Mouse (Mus musculus) neural tube, embryonic 15.5 days (tissue): ENCODE data around the gene Ctnnd2. TPM values are rescaled to one million over a fixed set of nuclear protein-coding genes. Genes with fewer than 3 reads are reported as not detected.

ENCODE experiments used
- ATAC-seq: fragments of 200-750 bp; cut with Nextera tagmentation; 2 replicates; pipeline ENCODE4 v1.8.0; 2017; ENCODE audit warnings: mild to moderate bottlenecking, moderate TSS enrichment, moderate library complexity; ENCODE audit not compliant: low FRiP score
- H3K27ac ChIP-seq: fragments of 300-500 bp; sonication (generic); replicated peaks from 2 replicates; pipeline ENCODE4 v1.5.1; 2015; ENCODE audit warnings: mild to moderate bottlenecking, inconsistent platforms
- H3K27me3 ChIP-seq: fragments of 300-500 bp; sonication (generic); replicated peaks from 2 replicates; pipeline ENCODE4 v1.6.1; 2015; ENCODE audit warnings: inconsistent platforms
- H3K36me3 ChIP-seq: fragments of 300-500 bp; sonication (generic); 2 replicates; pipeline ENCODE4 v1.6.1; 2015; ENCODE audit warnings: inconsistent platforms
- H3K4me1 ChIP-seq: fragments of 300-500 bp; sonication (generic); 2 replicates; pipeline ENCODE4 v1.6.1; 2015; ENCODE audit warnings: inconsistent platforms
- H3K4me2 ChIP-seq: fragments of 300-500 bp; sonication (generic); 2 replicates; pipeline ENCODE4 v1.6.1; 2015; ENCODE audit warnings: inconsistent platforms, mild to moderate bottlenecking, moderate library complexity
- H3K4me3 ChIP-seq: fragments of 300-500 bp; sonication (generic); replicated peaks from 2 replicates; pipeline ENCODE4 v1.5.1; 2015; ENCODE audit warnings: mild to moderate bottlenecking, inconsistent platforms
- H3K9ac ChIP-seq: fragments of 300-500 bp; sonication (generic); replicated peaks from 2 replicates; pipeline ENCODE4 v1.6.1; 2015; ENCODE audit warnings: mild to moderate bottlenecking, inconsistent platforms
- H3K9me3 ChIP-seq: fragments of 300-500 bp; sonication (generic); replicated peaks from 2 replicates; pipeline ENCODE4 v1.6.1; 2016; ENCODE audit warnings: inconsistent platforms
- WGBS: fragments of 180-500 bp; shearing (Covaris S2); methylation state at CpG from one replicate; pipeline ENCODE4 v1.1.7; 2015; ENCODE audit warnings: mixed read lengths; 5-methylcytosine and 5-hydroxymethylcytosine counted together
- polyA plus RNA-seq: library from polyadenylated mRNA; unstranded; fragments of >200 nt; fragmentation: Nextera tagmentation; extraction: Ambion mirVana; gene quantifications from 2 replicates; pipeline ENCODE4 v1.2.1, GENCODE M21; 2015

Ctnnd2 gene
- polyA plus RNA-seq, 1 experiment from 2014 or later, result 67.4 TPM

DNA sequence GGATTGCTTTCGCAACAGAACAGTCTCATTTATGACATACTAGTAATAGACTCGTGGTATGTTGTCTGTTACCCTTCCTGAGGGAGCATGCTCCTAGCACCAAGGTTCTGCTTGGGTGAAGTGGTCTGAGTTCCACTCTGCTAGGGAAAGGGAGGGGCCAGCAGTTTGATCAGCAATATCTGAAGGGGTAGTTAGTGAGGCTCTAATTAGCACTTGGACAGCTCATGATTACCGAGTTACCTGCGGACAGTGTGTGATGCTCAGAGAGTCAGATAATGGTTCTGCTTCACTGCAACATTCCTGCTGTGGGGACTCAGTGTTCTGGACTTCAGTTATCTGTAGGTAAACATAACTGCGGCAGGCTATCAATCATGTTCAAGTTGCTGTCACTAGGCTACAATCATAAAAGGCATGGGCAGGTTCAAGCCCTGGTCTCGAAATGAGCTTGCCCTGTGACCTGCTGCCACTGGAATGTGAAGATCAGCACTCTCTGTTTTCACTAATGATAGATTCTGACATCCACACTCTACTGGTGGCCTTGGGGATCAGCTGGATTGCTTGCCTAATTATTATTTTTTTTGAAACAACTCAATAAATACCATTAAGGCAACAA, 166.3 kb downstream of the Ctnnd2 start:
- no peak overlapping the region for H3K9ac ChIP-seq
- H3K36me3 ChIP-seq, result no peaks in the 10 kb centered on the region
- no peak overlapping the region for H3K4me2 ChIP-seq
- H3K9me3 ChIP-seq, result no peaks in the 10 kb centered on the region
- H3K4me1 ChIP-seq, result peaks cover 10% of the 10 kb centered on the region
- H3K27me3 ChIP-seq, result no peaks in the 10 kb centered on the region
- no peak overlapping the region for H3K27ac ChIP-seq
- H3K4me3 ChIP-seq, result no peak overlapping the region
- ATAC-seq, result no peak
- WGBS, result 76% methylated on average over 6 of the region's 6 CpGs

DNA sequence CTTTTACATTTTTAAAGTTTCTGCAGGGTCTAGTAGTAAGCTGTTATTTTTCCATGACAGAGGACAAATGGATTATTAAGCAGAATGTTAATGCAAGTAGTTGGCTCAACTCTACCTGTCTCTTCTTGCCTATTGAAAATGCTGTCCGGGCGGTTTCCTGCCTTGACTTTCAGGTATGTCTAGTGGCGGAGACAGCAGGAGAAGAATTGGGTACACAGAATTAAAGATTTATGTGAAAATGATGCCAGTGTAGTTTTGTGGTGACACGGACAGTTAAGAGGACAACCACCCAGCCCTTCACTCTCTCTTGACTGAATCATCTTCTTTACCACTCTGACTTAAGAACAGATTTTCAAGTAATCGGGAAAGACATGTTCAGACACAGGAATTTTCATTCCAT, 173.4 kb downstream of the Ctnnd2 start:
- 95% methylated on average over 5 of the region's 5 CpGs for WGBS
- H3K9ac ChIP-seq, result no peak overlapping the region
- no peak for ATAC-seq
- H3K4me2 ChIP-seq, result no peak overlapping the region
- H3K4me3 ChIP-seq, result no peak overlapping the region
- no peaks in the 10 kb centered on the region for H3K9me3 ChIP-seq
- H3K36me3 ChIP-seq, result no peaks in the 10 kb centered on the region
- no peaks in the 10 kb centered on the region for H3K27me3 ChIP-seq
- 0 out of 2 replicates have a peak, but pooled peaks cover 2% of the 10 kb centered on the region for H3K4me1 ChIP-seq
- H3K27ac ChIP-seq, result no peak overlapping the region

DNA sequence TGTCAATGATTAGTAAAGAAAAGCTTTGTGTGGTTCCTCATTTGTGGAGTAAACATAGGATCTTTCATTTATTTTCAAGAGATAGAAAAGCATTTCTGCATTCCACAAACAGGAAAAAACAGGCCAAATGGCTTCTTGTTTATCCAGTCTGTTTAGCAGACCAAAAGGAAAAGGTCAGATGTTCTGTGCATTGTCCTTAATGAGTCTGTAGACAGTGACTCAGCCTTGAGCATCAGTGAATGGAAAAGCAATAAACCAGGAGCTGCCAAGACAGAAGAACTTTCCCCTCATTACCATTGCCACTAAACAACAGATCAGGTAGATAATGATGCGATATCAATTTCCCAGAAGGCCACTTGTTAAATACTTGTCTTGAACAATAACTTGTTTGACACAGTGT, 192.1 kb downstream of the Ctnnd2 start:
- Histone ChIP-seq H3K27me3 (no peaks in the 10 kb centered on the region), H3K9me3 (no peaks in the 10 kb centered on the region), H3K4me1 (0 out of 2 replicates have a peak, but pooled peaks cover 4% of the 10 kb centered on the region), H3K4me3 (no peak overlapping the region), H3K36me3 (no peaks in the 10 kb centered on the region), H3K9ac (no peak overlapping the region), H3K4me2 (no peak overlapping the region), H3K27ac (no peak overlapping the region)
- no peak for ATAC-seq
- 76% methylated on average over 1 of the region's 1 CpGs for WGBS

DNA sequence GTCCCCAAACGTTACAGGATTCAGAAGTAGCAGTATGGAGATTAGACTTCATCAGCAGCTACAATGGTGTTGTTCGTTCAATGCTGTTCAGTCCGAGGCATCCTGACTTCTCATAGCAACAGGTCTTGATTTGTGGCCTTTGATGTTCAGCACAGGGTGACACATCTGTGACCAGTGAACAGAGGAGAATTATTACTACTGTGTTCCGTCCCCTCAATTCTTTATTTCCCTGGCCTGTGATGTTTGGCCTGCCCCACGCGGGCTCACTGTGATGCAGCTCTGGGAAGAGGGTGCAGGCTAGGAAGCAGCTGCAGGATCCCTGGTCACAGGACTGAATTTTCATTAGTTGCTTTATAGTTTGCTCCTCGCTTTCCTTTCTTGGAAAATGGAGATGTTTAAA, 197.6 kb downstream of the Ctnnd2 start:
- Histone ChIP-seq H3K4me1 (0 out of 2 replicates have a peak, but pooled peaks cover 5% of the 10 kb centered on the region), H3K4me2 (no peak overlapping the region), H3K9ac (no peak overlapping the region), H3K27me3 (no peaks in the 10 kb centered on the region), H3K9me3 (no peaks in the 10 kb centered on the region), H3K4me3 (no peak overlapping the region), H3K27ac (0 out of 2 replicates have a peak overlapping the region, but pooled peaks have one; percentile 25), H3K36me3 (no peaks in the 10 kb centered on the region)
- ATAC-seq, result no peak
- WGBS, result 35% methylated on average over 7 of the region's 7 CpGs

DNA sequence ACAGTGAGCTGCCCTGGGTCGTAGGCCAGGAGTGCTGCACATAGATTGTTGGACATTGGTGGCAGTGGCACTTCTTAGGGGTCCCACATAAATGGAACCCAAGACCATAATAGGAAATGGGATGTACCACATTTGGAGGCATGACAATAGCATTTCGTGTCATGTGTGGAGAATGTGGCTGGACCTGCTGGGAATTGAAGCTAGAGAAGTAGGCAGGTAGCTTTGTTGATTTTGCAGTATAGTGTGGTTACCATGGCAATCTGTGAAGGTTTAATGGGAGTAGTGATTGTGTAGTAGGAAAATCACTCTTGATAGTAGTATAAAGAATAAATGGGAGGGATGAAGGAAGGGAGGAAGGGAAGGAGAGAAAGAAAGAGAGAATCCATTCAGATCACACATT, 198.8 kb downstream of the Ctnnd2 start:
- Histone ChIP-seq H3K4me2 (no peak overlapping the region), H3K4me3 (no peak overlapping the region), H3K9ac (no peak overlapping the region), H3K27me3 (no peaks in the 10 kb centered on the region), H3K4me1 (0 out of 2 replicates have a peak, but pooled peaks cover 5% of the 10 kb centered on the region), H3K9me3 (no peaks in the 10 kb centered on the region), H3K27ac (no peak overlapping the region; the same call in 1 of the 2 replicates), H3K36me3 (no peaks in the 10 kb centered on the region)
- WGBS, result 65% methylated on average over 2 of the region's 2 CpGs
- ATAC-seq, result no peak

DNA sequence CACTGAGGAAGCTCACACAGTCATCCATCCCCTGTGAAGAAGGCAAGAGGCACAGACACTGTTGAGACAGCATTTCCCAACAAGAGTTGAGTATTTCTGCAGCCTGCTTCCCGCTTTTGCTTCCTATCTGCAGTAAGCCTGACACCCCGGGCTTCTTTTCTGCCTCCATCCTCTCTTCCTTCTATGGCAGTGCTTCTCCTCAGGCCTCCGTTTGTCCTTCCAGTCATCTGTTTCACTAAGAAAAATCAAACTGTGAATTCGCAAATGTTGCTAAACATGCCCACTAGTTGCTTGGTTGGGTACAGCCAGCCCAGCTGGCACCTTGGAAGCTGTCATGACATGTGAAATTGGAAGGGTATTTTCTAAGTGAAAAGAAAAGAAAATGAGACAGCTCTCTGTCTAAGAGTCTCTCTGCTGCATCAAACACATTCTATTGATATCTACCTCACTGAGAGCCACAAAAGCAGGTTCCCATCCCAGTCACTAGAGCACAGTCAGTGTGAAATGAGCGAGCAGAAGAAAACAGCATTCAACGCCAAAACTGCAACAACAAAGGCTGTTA, 201.3 kb downstream of the Ctnnd2 start:
- Histone ChIP-seq H3K4me2 (no peak overlapping the region), H3K4me3 (no peak overlapping the region), H3K4me1 (0 out of 2 replicates have a peak, but pooled peaks cover 5% of the 10 kb centered on the region), H3K9me3 (no peaks in the 10 kb centered on the region), H3K27me3 (no peaks in the 10 kb centered on the region), H3K36me3 (no peaks in the 10 kb centered on the region), H3K27ac (no peak overlapping the region), H3K9ac (no peak overlapping the region)
- WGBS, result 68% methylated on average over 6 of the region's 6 CpGs
- ATAC-seq, result no peak

DNA sequence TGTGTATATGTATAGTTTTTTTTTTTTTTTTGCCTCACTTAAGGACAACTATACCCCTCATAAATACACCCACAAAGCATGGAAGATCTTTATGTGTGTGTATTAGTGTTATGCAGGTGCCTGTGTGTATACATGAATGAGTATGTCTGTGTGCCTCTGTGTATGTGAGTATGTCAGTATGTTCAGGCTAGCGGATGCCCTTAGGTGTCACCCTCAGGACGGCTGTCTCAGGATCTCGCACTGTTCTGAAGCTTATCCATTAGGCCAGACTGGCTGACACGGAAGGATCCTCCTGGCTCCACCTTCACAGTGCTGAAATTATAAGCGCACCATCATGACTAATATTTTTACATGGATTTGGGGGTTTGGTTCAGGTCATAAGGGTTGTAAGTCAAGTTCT, 202.5 kb downstream of the Ctnnd2 start:
- no peaks in the 10 kb centered on the region for H3K36me3 ChIP-seq
- H3K9me3 ChIP-seq, result no peaks in the 10 kb centered on the region
- H3K4me3 ChIP-seq, result no peak overlapping the region
- ATAC-seq, result no peak
- H3K9ac ChIP-seq, result no peak overlapping the region
- H3K27me3 ChIP-seq, result no peaks in the 10 kb centered on the region
- 0 out of 2 replicates have a peak, but pooled peaks cover 5% of the 10 kb centered on the region for H3K4me1 ChIP-seq
- 86% methylated on average over 5 of the region's 5 CpGs for WGBS
- H3K4me2 ChIP-seq, result no peak overlapping the region
- no peak overlapping the region for H3K27ac ChIP-seq

DNA sequence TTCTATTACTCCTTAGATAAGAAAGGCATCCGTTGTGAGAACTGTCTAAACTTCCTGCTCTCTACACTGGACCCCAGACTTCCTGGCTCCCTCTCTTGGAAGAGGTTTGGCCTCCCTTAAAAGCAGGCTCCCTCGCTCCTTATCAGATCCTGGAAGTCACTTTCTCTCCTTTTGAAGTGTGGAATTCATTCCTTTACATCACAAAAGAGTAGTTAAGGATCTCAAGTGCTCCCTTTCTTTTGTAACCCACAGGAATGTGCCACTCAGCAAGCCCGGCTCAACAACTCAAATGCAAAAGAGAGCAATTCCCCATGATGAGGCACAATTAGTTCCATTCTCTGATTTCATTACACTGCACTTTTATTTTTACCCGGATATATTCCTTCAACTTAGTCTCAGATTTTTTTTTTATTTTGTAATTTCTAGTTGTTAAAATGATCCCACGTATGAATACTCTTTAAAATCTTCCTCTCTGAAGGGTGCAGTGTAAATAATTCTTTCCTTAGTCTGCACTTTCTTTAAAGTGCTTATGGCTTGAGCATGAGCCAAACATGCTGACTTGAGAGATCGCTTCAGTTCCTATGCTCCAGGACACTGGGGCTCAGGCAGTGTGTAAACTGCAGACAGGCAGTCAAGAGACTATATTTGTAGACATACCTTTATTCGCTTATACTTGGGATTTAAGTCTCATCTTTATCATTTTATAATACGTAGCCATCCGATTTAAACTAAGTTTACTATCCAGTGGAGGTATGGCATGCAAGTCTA, 210.9 kb downstream of the Ctnnd2 start:
- ATAC-seq, result peak; percentile 35; the same call in 1 of the 2 replicates
- H3K4me1 ChIP-seq, result peaks cover 12% of the 10 kb centered on the region
- H3K4me2 ChIP-seq, result peak overlapping the region; percentile 13; the same call in 1 of the 2 replicates
- 20% methylated on average over 9 of the region's 9 CpGs for WGBS
- H3K9me3 ChIP-seq, result no peaks in the 10 kb centered on the region
- no peak overlapping the region for H3K4me3 ChIP-seq
- no peaks in the 10 kb centered on the region for H3K27me3 ChIP-seq
- no peaks in the 10 kb centered on the region for H3K36me3 ChIP-seq
- no peak overlapping the region for H3K9ac ChIP-seq
- 0 out of 2 replicates have a peak overlapping the region, but pooled peaks have one; percentile 13 for H3K27ac ChIP-seq

DNA sequence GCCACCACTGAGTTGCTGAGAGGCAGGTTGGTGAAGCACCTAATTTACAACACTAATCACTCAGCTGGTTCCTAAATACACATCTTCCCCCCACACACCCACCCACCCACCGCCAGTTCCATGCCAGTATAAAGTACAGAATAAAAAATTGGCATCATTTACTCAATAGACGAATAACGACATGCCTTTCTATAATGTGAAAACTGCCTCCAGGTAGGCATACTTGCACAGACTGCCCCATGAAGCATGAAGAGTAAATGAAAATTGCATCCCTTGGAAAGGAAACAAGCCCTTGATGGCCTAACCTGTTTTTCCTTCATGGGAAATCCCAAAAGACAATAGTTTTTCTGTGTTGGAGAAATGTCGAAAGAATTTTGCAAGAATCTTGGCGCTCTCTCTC, 212.0 kb downstream of the Ctnnd2 start:
- H3K9ac ChIP-seq, result no peak overlapping the region
- no peak overlapping the region for H3K27ac ChIP-seq
- no peaks in the 10 kb centered on the region for H3K27me3 ChIP-seq
- no peaks in the 10 kb centered on the region for H3K9me3 ChIP-seq
- no peak overlapping the region for H3K4me2 ChIP-seq
- H3K36me3 ChIP-seq, result no peaks in the 10 kb centered on the region
- no peak for ATAC-seq
- no peak overlapping the region for H3K4me3 ChIP-seq
- H3K4me1 ChIP-seq, result peaks cover 12% of the 10 kb centered on the region
- 63% methylated on average over 5 of the region's 5 CpGs for WGBS

DNA sequence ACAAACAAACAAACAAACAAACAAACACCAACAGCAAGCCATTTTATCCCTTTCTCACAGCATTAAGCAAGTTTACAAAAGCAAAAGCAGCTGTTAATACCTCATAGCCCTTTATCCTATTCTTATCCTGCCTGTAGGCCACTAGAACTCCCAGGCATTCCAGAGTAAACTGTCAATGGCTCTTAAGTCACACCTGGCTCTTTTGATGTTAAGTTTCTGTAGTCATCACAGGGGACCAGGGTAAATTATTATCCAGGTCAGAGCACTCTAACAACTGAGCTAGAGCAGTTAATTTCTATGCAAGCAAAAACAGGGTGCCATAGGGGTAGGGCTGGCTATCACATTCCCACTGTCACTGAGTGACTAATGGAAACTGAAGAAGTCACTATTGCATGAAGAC, 214.1 kb downstream of the Ctnnd2 start:
- Histone ChIP-seq H3K27me3 (no peaks in the 10 kb centered on the region), H3K27ac (no peak overlapping the region), H3K4me3 (no peak overlapping the region), H3K36me3 (no peaks in the 10 kb centered on the region), H3K9me3 (no peaks in the 10 kb centered on the region), H3K4me2 (no peak overlapping the region), H3K9ac (no peak overlapping the region), H3K4me1 (peaks cover 12% of the 10 kb centered on the region)
- no peak for ATAC-seq

DNA sequence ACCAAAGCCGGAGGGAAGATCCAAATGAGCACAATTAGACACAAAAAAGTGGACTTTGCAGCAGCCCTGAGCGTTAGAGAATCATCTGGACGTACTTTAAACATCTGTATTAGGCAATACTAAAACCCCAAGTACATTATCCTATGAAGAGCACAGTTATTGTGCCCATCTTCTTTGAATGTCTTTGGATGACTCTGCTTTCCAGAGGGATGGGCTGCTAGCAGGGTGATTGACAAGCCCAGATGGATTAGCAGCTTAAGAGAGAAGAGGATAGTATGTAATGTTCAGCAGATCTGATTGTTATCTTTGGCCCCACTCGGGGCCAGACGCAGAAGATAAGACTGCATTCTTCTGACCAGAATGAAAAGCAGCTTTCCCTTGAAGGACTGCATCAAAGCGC, 214.9 kb downstream of the Ctnnd2 start:
- no peak for ATAC-seq
- H3K9me3 ChIP-seq, result no peaks in the 10 kb centered on the region
- no peak overlapping the region for H3K27ac ChIP-seq
- H3K36me3 ChIP-seq, result no peaks in the 10 kb centered on the region
- H3K4me2 ChIP-seq, result no peak overlapping the region
- no peak overlapping the region for H3K9ac ChIP-seq
- 67% methylated on average over 6 of the region's 6 CpGs for WGBS
- H3K27me3 ChIP-seq, result no peaks in the 10 kb centered on the region
- peaks cover 12% of the 10 kb centered on the region for H3K4me1 ChIP-seq
- no peak overlapping the region for H3K4me3 ChIP-seq

DNA sequence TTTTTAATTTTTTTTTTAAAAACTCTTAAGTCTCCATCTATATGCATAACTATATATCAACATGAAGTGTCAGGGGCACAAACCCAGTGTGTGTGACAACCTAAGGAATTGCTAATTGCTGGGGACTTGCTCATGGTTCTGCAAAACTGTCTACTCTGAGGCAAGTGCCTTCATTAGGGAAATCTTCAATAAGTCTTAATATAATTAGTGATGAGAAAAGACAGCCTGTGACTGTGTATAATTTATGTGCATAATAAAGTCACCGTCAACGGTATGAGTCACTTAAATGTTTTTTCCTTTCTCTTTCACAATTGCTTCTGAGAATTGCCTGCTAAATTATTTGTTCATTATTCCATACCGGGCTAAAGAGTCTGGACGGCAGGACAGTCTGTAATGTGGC, 228.7 kb downstream of the Ctnnd2 start:
- H3K4me3 ChIP-seq, result no peak overlapping the region
- H3K27me3 ChIP-seq, result no peaks in the 10 kb centered on the region
- ATAC-seq, result 0 out of 2 replicates have a peak, but pooled peaks have one; percentile 16
- no peaks in the 10 kb centered on the region for H3K9me3 ChIP-seq
- 0 out of 2 replicates have a peak, but pooled peaks cover 4% of the 10 kb centered on the region for H3K4me1 ChIP-seq
- H3K36me3 ChIP-seq, result no peaks in the 10 kb centered on the region
- no peak overlapping the region for H3K9ac ChIP-seq
- H3K27ac ChIP-seq, result no peak overlapping the region
- H3K4me2 ChIP-seq, result no peak overlapping the region
- WGBS, result 45% methylated on average over 4 of the region's 4 CpGs
